ENCODE assay signal across 25 mouse cellular contexts in the genomic region with DNA sequence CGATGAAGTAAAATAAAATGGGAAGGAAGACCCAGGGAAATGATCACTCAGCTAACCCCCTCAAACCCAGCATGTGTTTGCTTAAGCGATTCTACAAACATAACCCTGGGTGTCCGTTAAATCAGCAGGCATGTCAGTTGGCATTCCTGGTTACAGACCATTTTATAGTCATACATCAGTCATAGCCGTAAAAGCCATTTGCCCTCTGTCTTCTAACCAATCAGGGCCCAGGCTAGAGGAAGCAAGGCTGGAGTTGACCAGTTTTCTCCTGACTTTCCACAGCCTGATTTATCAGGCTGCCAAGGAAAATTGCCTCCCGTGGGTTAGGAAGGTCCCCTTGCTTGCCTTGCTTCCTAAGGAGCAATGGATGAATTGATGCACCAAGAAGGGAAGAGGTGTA.
DNase-seq lines count a peak whose midpoint lies in the region; ATAC-seq and TF ChIP-seq lines count a peak whose summit lies in the region.
"Had no signal": no experiment of that assay in that cellular context is flagged by ENCODE, and none has a peak within 500 bp of the region (broad histone marks: within the 10 kb centered on the region; RNA-seq: fewer than 3 reads in every experiment).

No protein-coding gene starts in this region.

- H3K9me3 ChIP-seq in forebrain, embryonic 11.5 days (ENCODE audit: control insufficient read depth, low read length), result no peaks in the 10 kb centered on the region
- H3K9me3 ChIP-seq in forebrain, embryonic 14.5 days (replicated peaks; ENCODE audit: control insufficient read depth, low read length), result no peaks in the 10 kb centered on the region
- H3K9me3 ChIP-seq in kidney, embryonic 15.5 days (replicated peaks), result no peaks in the 10 kb centered on the region
- H3K9me3 ChIP-seq in kidney, postnatal 0 days (replicated peaks; ENCODE audit: low read length), result no peaks in the 10 kb centered on the region
- H3K9me3 ChIP-seq: embryonic facial prominence, embryonic 10.5 days; embryonic facial prominence, embryonic 12.5 days; forebrain, embryonic 12.5 days; forebrain, embryonic 15.5 days; G1E had no signal

- H3K27ac ChIP-seq in forebrain, embryonic 11.5 days (ENCODE audit: low read depth, low read length), result no peak overlapping the region
- no peak overlapping the region for H3K27ac ChIP-seq in forebrain, embryonic 14.5 days (ENCODE audit: low read depth, low read length)
- H3K27ac ChIP-seq in kidney, embryonic 15.5 days, result no peak overlapping the region
- H3K27ac ChIP-seq in kidney, adult 2 months (ENCODE audit: insufficient read depth, low read depth, low read length), result no peak overlapping the region
- no peak overlapping the region for H3K27ac ChIP-seq in kidney, postnatal 0 days
- H3K27ac ChIP-seq: embryonic facial prominence, embryonic 10.5 days; embryonic facial prominence, embryonic 12.5 days; forebrain, embryonic 12.5 days; forebrain, embryonic 15.5 days had no signal

- no peaks in the 10 kb centered on the region for H3K27me3 ChIP-seq in forebrain, embryonic 11.5 days (ENCODE audit: control insufficient read depth, insufficient read depth, low read length)
- H3K27me3 ChIP-seq in forebrain, embryonic 14.5 days (replicated peaks; ENCODE audit: control insufficient read depth, insufficient read depth, low read length), result no peaks in the 10 kb centered on the region
- H3K27me3 ChIP-seq in kidney, embryonic 15.5 days, result peaks cover 9% of the 10 kb centered on the region
- no peaks in the 10 kb centered on the region for H3K27me3 ChIP-seq in kidney, adult 2 months (replicated peaks; ENCODE audit: control insufficient read depth, insufficient read depth, low read length)
- H3K27me3 ChIP-seq in kidney, postnatal 0 days (ENCODE audit: insufficient read depth, low read length), result no peaks in the 10 kb centered on the region
- H3K27me3 ChIP-seq: CH12.LX; embryonic facial prominence, embryonic 12.5 days; forebrain, embryonic 12.5 days; forebrain, embryonic 15.5 days; Patski had no signal

- no peak for TF ChIP-seq CTCF in kidney, adult 2 months (conservative IDR thresholded peaks at IDR 0.05; ENCODE audit: insufficient read depth, insufficient read length, low read depth, low read length)
- no peak for TF ChIP-seq CTCF in kidney, postnatal 0 days (IDR thresholded peaks at IDR 0.05; ENCODE audit: low read depth)

- no peak for ATAC-seq in forebrain, embryonic 11.5 days (replicated peaks; ENCODE audit: low FRiP score)
- no peak for ATAC-seq in forebrain, embryonic 14.5 days
- ATAC-seq in kidney, embryonic 15.5 days (replicated peaks; ENCODE audit: low FRiP score), result 0 out of 2 replicates have a peak, but pooled peaks have one; percentile 49
- ATAC-seq in kidney, postnatal 0 days (replicated peaks; ENCODE audit: low FRiP score, low read depth), result peak; percentile 49; the same call in 1 of the 2 replicates
- ATAC-seq: activated CD4-positive, CD25-positive, alpha-beta regulatory T cell, adult 4 months; CD4-positive, CD25-positive, alpha-beta regulatory T cell, adult 4 months; forebrain, embryonic 15.5 days; Patski had no signal

- H3K36me3 ChIP-seq in forebrain, embryonic 11.5 days (ENCODE audit: control insufficient read depth, insufficient read depth, low read length), result no peaks in the 10 kb centered on the region
- H3K36me3 ChIP-seq in forebrain, embryonic 14.5 days (ENCODE audit: control insufficient read depth, insufficient read depth, low read length), result no peaks in the 10 kb centered on the region
- H3K36me3 ChIP-seq in kidney, embryonic 15.5 days, result no peaks in the 10 kb centered on the region
- H3K36me3 ChIP-seq in kidney, adult 2 months (ENCODE audit: control insufficient read depth, insufficient read depth, low read length), result no peaks in the 10 kb centered on the region
- H3K36me3 ChIP-seq in kidney, postnatal 0 days (ENCODE audit: insufficient read depth, low read length), result no peaks in the 10 kb centered on the region
- H3K36me3 ChIP-seq: embryonic facial prominence, embryonic 10.5 days; embryonic facial prominence, embryonic 12.5 days; forebrain, embryonic 12.5 days; forebrain, embryonic 15.5 days; G1E had no signal

- WGBS in forebrain, embryonic 11.5 days, result 89% methylated on average over 5 of the region's 5 CpGs
- WGBS in forebrain, embryonic 14.5 days, result 90% methylated on average over 5 of the region's 5 CpGs
- 22% methylated on average over 5 of the region's 5 CpGs for WGBS in kidney, embryonic 15.5 days
- WGBS in kidney, adult 2 months, result 48% methylated on average over 5 of the region's 5 CpGs
- WGBS in kidney, postnatal 0 days, result 24% methylated on average over 5 of the region's 5 CpGs

- DNase-seq in forebrain, embryonic 11.5 days (ENCODE audit: low spot score), result peak; percentile 16
- DNase-seq in forebrain, embryonic 14.5 days (ENCODE audit: low spot score), result no peak
- DNase-seq in kidney, adult 2 months, result no peak
- peak; percentile 61 for DNase-seq in kidney, postnatal 0 days (ENCODE audit: low spot score)
- no peak for DNase-seq in kidney, adult 9 months
- no peak for DNase-seq in left cerebral cortex, postnatal 14 days (ENCODE audit: low spot score in 2 of 2)
- DNase-seq: adrenal gland, adult 8-10 months; adrenal gland, postnatal 14 days; adrenal gland, postnatal 36 days; B cell, adult 2 months; cerebellum, adult 11-12 months; cerebellum, adult 2 months; cerebellum, adult 9-10 months; cerebellum, postnatal 10 days; cerebellum, postnatal 25 days had no signal

- intact Hi-C loops in left cerebral cortex, postnatal 14 days (cut with DNase I), result no loop called here

- TF ChIP-seq POLR2A in kidney, adult 2 months (IDR thresholded peaks at IDR 0.05; ENCODE audit: low read depth, low read length), result no peak

- no peak overlapping the region for H3K4me2 ChIP-seq in forebrain, embryonic 11.5 days (ENCODE audit: low read depth, low read length, severe bottlenecking)
- no peak overlapping the region for H3K4me2 ChIP-seq in forebrain, embryonic 14.5 days (ENCODE audit: low read length)
- no peak overlapping the region for H3K4me2 ChIP-seq in kidney, embryonic 15.5 days
- H3K4me2 ChIP-seq in kidney, postnatal 0 days (ENCODE audit: low read length), result no peak overlapping the region
- H3K4me2 ChIP-seq: embryonic facial prominence, embryonic 12.5 days; forebrain, embryonic 12.5 days; forebrain, embryonic 15.5 days had no signal

- no peak overlapping the region for H3K9ac ChIP-seq in forebrain, embryonic 11.5 days (ENCODE audit: low read length)
- H3K9ac ChIP-seq in forebrain, embryonic 14.5 days (ENCODE audit: low read length), result no peak overlapping the region
- no peak overlapping the region for H3K9ac ChIP-seq in kidney, embryonic 15.5 days
- no peak overlapping the region for H3K9ac ChIP-seq in kidney, postnatal 0 days (ENCODE audit: low read depth, low read length)
- H3K9ac ChIP-seq: embryonic facial prominence, embryonic 12.5 days; forebrain, embryonic 12.5 days; forebrain, embryonic 15.5 days had no signal

- no peak overlapping the region for H3K4me3 ChIP-seq in forebrain, embryonic 11.5 days (ENCODE audit: low read depth, low read length)
- no peak overlapping the region for H3K4me3 ChIP-seq in forebrain, embryonic 14.5 days (ENCODE audit: low read depth, low read length)
- no peak overlapping the region for H3K4me3 ChIP-seq in kidney, embryonic 15.5 days (replicated peaks)
- no peak overlapping the region for H3K4me3 ChIP-seq in kidney, adult 2 months (ENCODE audit: insufficient read depth, low read depth, low read length)
- no peak overlapping the region for H3K4me3 ChIP-seq in kidney, postnatal 0 days (replicated peaks; ENCODE audit: low read depth, low read length)
- H3K4me3 ChIP-seq: embryonic facial prominence, embryonic 10.5 days; embryonic facial prominence, embryonic 12.5 days; forebrain, embryonic 12.5 days; forebrain, embryonic 15.5 days had no signal

- H3K4me1 ChIP-seq in forebrain, embryonic 11.5 days (replicated peaks; ENCODE audit: control insufficient read depth, insufficient read depth, low read length), result 0 out of 2 replicates have a peak, but pooled peaks cover under 1% of the 10 kb centered on the region
- H3K4me1 ChIP-seq in forebrain, embryonic 14.5 days (ENCODE audit: control insufficient read depth, insufficient read depth, low read length), result peaks cover 15% of the 10 kb centered on the region; the same call in 1 of the 2 replicates
- H3K4me1 ChIP-seq in kidney, embryonic 15.5 days, result peaks cover 14% of the 10 kb centered on the region
- no peaks in the 10 kb centered on the region for H3K4me1 ChIP-seq in kidney, adult 2 months (ENCODE audit: control insufficient read depth, insufficient read depth, low read length)
- peaks cover 5% of the 10 kb centered on the region; the same call in 1 of the 2 replicates for H3K4me1 ChIP-seq in kidney, postnatal 0 days (replicated peaks; ENCODE audit: insufficient read depth, low read length)

Comparison
In these comparisons a context has a peak if more than half of its experiments do, and no peak if none do; other contexts are left out.
1. DNase-seq: peak in forebrain, embryonic 11.5 days (single experiment) and kidney, postnatal 0 days (single experiment); none in forebrain, embryonic 14.5 days (single experiment), kidney, adult 2 months (single experiment), kidney, adult 9 months (single experiment) and left cerebral cortex, postnatal 14 days (0 of 2).
2. ATAC-seq: peak in kidney, embryonic 15.5 days (single experiment) and kidney, postnatal 0 days (single experiment); none in forebrain, embryonic 11.5 days (single experiment) and forebrain, embryonic 14.5 days (single experiment).